Mouse (Mus musculus): ENCODE data around the gene S100a7a. TPM values are rescaled to one million over a fixed set of nuclear protein-coding genes. Genes with fewer than 3 reads are reported as not detected.

Gene S100a7a
- polyA plus RNA-seq, 1 experiment, result not detected

- 71% methylated on average over 5 of the region's 5 CpGs for WGBS
- peaks cover 10% of the 10 kb centered on the region for H3K4me1 ChIP-seq (ENCODE audit: control insufficient read depth, insufficient read depth, low read length)
- H3K27ac ChIP-seq (ENCODE audit: insufficient read depth, low read depth, low read length), result no peak overlapping the region
- no peak for TF ChIP-seq POLR2A (IDR thresholded peaks at IDR 0.05; ENCODE audit: insufficient read depth, low read depth, low read length)
- TF ChIP-seq CTCF (IDR thresholded peaks at IDR 0.05; ENCODE audit: insufficient read depth, low read depth, low read length), result no peak
- no peak overlapping the region for H3K4me3 ChIP-seq (ENCODE audit: insufficient read depth, low read depth, low read length)
Measured at GRCm38 (mm10) chr3:90625496-90625895, 28.3 kb upstream of the S100a7a start.

GRCm38 (mm10) chr3:90626266-90627021 lies 27.4 kb upstream of the S100a7a start:
- 85% methylated on average over 9 of the region's 9 CpGs for WGBS
- H3K4me1 ChIP-seq (ENCODE audit: control insufficient read depth, insufficient read depth, low read length), result peaks cover 10% of the 10 kb centered on the region
- TF ChIP-seq CTCF (IDR thresholded peaks at IDR 0.05; ENCODE audit: insufficient read depth, low read depth, low read length) (no peak), POLR2A (IDR thresholded peaks at IDR 0.05; ENCODE audit: insufficient read depth, low read depth, low read length) (no peak)
- no peak overlapping the region for H3K27ac ChIP-seq (ENCODE audit: insufficient read depth, low read depth, low read length)
- H3K4me3 ChIP-seq (ENCODE audit: insufficient read depth, low read depth, low read length), result no peak overlapping the region

- Histone ChIP-seq H3K27ac (ENCODE audit: insufficient read depth, low read depth, low read length) (no peak overlapping the region), H3K4me1 (ENCODE audit: control insufficient read depth, insufficient read depth, low read length) (peaks cover 10% of the 10 kb centered on the region), H3K4me3 (ENCODE audit: insufficient read depth, low read depth, low read length) (no peak overlapping the region)
- WGBS, result 98% methylated on average over 5 of the region's 5 CpGs
- TF ChIP-seq CTCF (IDR thresholded peaks at IDR 0.05; ENCODE audit: insufficient read depth, low read depth, low read length) (no peak), POLR2A (IDR thresholded peaks at IDR 0.05; ENCODE audit: insufficient read depth, low read depth, low read length) (no peak)
Measured at GRCm38 (mm10) chr3:90627366-90627765, 26.5 kb upstream of the S100a7a start.

DNA sequence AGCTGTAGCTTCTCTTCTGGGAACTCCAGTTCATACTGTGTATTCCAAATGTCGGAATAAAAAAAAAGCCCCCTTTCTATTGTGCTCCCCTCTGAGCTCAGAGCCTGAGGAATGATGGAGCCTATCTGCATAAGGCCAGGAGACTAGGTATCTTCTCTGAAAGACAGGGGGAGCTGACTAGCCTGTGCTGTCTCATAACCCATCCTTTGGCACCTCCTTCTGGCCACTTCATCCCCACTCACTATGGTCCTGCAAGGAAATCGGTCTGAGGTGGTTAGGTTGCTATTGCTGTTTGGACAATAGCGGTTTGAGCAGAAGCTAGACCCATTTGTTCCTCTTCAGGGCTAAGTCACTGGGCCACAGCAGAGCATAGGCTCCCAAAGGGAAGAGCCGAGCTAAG lies 26.0 kb upstream of the S100a7a start:
- Histone ChIP-seq H3K4me3 (ENCODE audit: insufficient read depth, low read depth, low read length) (no peak overlapping the region), H3K4me1 (ENCODE audit: control insufficient read depth, insufficient read depth, low read length) (peaks cover 10% of the 10 kb centered on the region), H3K27ac (ENCODE audit: insufficient read depth, low read depth, low read length) (no peak overlapping the region)
- WGBS, result 77% methylated on average over 4 of the region's 4 CpGs
- TF ChIP-seq CTCF (IDR thresholded peaks at IDR 0.05; ENCODE audit: insufficient read depth, low read depth, low read length) (no peak), POLR2A (IDR thresholded peaks at IDR 0.05; ENCODE audit: insufficient read depth, low read depth, low read length) (no peak)

DNA sequence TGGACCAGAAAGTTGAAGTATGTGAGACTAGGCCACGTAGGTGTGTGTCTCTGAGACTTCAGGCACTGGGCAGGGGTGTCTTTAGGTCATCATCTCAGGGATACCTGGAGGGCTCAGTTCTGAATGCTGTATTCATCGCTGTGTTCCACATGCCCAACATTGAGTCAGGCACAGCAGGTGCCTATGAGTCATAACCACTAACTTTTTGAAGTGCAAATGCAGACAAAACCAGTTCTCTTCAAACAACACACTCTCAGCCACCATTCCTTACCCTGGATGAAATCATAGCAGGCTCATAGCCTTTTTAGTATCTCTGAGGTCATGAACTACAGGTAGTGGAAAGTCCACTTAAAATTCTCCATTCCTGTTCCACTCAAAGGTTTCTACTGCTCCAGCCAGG lies 24.5 kb upstream of the S100a7a start:
- H3K4me3 ChIP-seq (ENCODE audit: insufficient read depth, low read depth, low read length), result no peak overlapping the region
- WGBS, result 66% methylated on average over 2 of the region's 2 CpGs
- TF ChIP-seq POLR2A (IDR thresholded peaks at IDR 0.05; ENCODE audit: insufficient read depth, low read depth, low read length) (no peak), CTCF (IDR thresholded peaks at IDR 0.05; ENCODE audit: insufficient read depth, low read depth, low read length) (no peak)
- H3K27ac ChIP-seq (ENCODE audit: insufficient read depth, low read depth, low read length), result no peak overlapping the region
- H3K4me1 ChIP-seq (ENCODE audit: control insufficient read depth, insufficient read depth, low read length), result peaks cover 3% of the 10 kb centered on the region; the same call in 1 of the 2 replicates

GRCm38 (mm10) chr3:90631984-90632383 lies 21.8 kb upstream of the S100a7a start:
- TF ChIP-seq CTCF (IDR thresholded peaks at IDR 0.05; ENCODE audit: insufficient read depth, low read depth, low read length), result no peak
- TF ChIP-seq POLR2A (IDR thresholded peaks at IDR 0.05; ENCODE audit: insufficient read depth, low read depth, low read length), result no peak
- Histone ChIP-seq H3K4me3 (ENCODE audit: insufficient read depth, low read depth, low read length) (no peak overlapping the region), H3K4me1 (ENCODE audit: control insufficient read depth, insufficient read depth, low read length) (no peaks in the 10 kb centered on the region), H3K27ac (ENCODE audit: insufficient read depth, low read depth, low read length) (no peak overlapping the region)
- WGBS, result 89% methylated on average over 2 of the region's 2 CpGs

DNA sequence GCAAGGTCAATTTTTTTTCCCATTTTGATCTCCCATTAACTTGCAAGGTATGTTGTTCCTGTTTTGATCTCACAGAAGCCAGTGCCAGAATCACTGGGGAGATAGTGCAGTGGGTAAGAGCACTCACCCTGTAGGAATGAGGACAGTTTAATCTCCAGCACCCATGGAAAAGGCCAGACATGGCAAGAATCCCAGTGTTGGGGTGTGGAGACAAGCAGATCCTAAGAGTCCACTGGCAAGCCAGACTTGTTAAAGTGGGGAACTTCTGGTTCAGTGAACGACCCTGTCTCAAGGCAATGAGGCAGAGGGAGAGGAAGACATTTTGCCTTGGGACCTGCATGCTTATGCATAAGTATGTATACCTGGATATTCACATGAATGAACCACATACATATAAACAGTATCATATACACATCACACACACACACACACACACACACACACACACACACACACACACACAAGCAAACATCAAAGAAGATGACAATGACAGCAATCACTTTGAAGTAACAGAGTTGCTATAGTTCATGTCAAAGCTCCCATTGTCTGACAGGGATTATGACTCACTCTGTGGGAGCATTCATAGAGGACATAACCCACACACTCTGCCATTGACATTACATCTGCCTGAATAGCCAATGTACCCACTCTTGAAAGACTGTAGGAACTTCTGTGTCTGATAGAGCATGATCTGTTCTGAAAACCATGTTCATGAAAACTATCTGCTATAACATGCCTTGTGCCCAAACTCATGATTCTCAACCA lies 15.1 kb upstream of the S100a7a start:
- TF ChIP-seq POLR2A (IDR thresholded peaks at IDR 0.05; ENCODE audit: insufficient read depth, low read depth, low read length) (no peak), CTCF (IDR thresholded peaks at IDR 0.05; ENCODE audit: insufficient read depth, low read depth, low read length) (no peak)
- Histone ChIP-seq H3K27ac (ENCODE audit: insufficient read depth, low read depth, low read length) (no peak overlapping the region), H3K4me3 (ENCODE audit: insufficient read depth, low read depth, low read length) (no peak overlapping the region), H3K4me1 (ENCODE audit: control insufficient read depth, insufficient read depth, low read length) (peaks cover 10% of the 10 kb centered on the region)
- WGBS, result 73% methylated on average over 1 of the region's 1 CpGs

DNA sequence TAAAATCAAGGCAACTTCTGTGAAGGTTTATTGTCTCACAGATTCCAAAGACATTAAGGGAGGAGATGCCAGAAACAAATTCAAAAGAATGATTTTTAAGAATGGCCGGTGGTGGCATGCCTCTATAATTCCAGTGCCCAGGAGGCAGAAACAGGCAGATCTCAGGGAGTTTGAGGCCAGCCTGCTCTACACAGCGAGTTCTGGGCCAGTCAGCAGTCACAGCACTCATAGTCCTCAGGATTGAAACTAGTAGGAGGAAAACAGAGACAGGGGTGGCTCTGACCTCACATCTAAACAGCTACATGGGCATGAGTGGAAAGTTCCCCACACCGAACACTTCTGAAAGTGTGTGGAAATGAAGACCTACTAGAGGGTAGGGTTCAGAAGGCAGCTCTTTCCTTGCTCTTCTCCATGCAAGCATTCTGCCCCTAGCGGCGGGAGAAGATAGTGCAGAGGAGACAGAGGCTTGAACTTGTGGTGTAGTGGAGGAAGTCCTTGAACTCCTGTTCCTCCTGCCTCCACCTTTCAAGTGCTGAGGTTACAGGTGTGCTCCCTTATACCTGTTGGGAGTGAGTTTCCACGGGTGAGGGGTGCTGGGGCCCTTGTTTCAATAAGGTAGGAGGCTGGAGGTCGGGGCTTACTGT lies 14.2 kb upstream of the S100a7a start:
- Histone ChIP-seq H3K4me3 (ENCODE audit: insufficient read depth, low read depth, low read length) (no peak overlapping the region), H3K27ac (ENCODE audit: insufficient read depth, low read depth, low read length) (no peak overlapping the region), H3K4me1 (ENCODE audit: control insufficient read depth, insufficient read depth, low read length) (peaks cover 14% of the 10 kb centered on the region)
- TF ChIP-seq CTCF (IDR thresholded peaks at IDR 0.05; ENCODE audit: insufficient read depth, low read depth, low read length) (no peak), POLR2A (IDR thresholded peaks at IDR 0.05; ENCODE audit: insufficient read depth, low read depth, low read length) (no peak)
- 57% methylated on average over 7 of the region's 7 CpGs for WGBS

DNA sequence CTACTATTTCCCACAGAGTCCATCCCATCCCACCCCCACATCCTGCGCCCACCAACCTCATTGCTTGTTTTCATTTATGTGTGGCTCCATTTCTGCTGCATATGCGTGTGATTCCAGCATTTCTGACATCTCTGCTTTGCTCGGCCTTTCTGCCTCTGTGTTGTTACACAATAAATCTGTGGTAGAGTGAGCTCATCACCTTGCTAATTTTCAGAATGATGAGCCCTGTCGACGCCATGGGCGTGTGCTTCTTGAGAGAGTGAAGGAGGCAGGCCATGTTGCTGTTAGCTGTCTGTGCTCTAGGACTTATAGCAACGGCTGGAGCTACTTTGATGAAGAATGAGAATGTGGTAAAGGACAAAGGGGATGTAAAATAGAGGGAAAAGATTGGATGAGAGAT lies 12.8 kb upstream of the S100a7a start:
- WGBS, result 84% methylated on average over 7 of the region's 7 CpGs
- H3K4me3 ChIP-seq (ENCODE audit: insufficient read depth, low read depth, low read length), result no peak overlapping the region
- peaks cover 14% of the 10 kb centered on the region for H3K4me1 ChIP-seq (ENCODE audit: control insufficient read depth, insufficient read depth, low read length)
- no peak for TF ChIP-seq POLR2A (IDR thresholded peaks at IDR 0.05; ENCODE audit: insufficient read depth, low read depth, low read length)
- no peak for TF ChIP-seq CTCF (IDR thresholded peaks at IDR 0.05; ENCODE audit: insufficient read depth, low read depth, low read length)
- no peak overlapping the region for H3K27ac ChIP-seq (ENCODE audit: insufficient read depth, low read depth, low read length)

Measured in olfactory bulb, adult 2 months (tissue).